Mouse (Mus musculus) intestine, embryonic 16.5 days (tissue): ENCODE measurements around the gene Ipo5. TPM values are rescaled to one million over a fixed set of nuclear protein-coding genes. Genes with fewer than 3 reads are reported as not detected.

Experiments used
- ATAC-seq: fragments of 200-750 bp; cut with Nextera tagmentation; 2 replicates; pipeline ENCODE4 v1.8.0; 2017; ENCODE audit warnings: moderate TSS enrichment, moderate library complexity
- H3K27ac ChIP-seq: fragments of 300-500 bp; sonication (generic); 2 replicates; pipeline ENCODE4 v1.5.1; 2014; ENCODE audit warnings: mild to moderate bottlenecking, low read length
- H3K27me3 ChIP-seq: fragments of 300-500 bp; sonication (generic); replicated peaks from 2 replicates; pipeline ENCODE4 v1.6.1; 2014; ENCODE audit warnings: low read length, control low read depth, mixed read lengths; ENCODE audit not compliant: control insufficient read depth, insufficient read depth
- H3K36me3 ChIP-seq: fragments of 300-500 bp; sonication (generic); 2 replicates; pipeline ENCODE4 v1.6.1; 2014; ENCODE audit warnings: low read length, control low read depth; ENCODE audit not compliant: control insufficient read depth, insufficient read depth
- H3K4me1 ChIP-seq: fragments of 300-500 bp; sonication (generic); 2 replicates; pipeline ENCODE4 v1.6.1; 2014; ENCODE audit warnings: low read length, control low read depth, mixed read lengths; ENCODE audit not compliant: control insufficient read depth, insufficient read depth
- H3K4me2 ChIP-seq: fragments of 300-500 bp; sonication (generic); 2 replicates; pipeline ENCODE4 v1.6.1; 2014; ENCODE audit warnings: low read depth, low read length, control low read depth
- H3K4me3 ChIP-seq: fragments of 300-500 bp; sonication (generic); 2 replicates; pipeline ENCODE4 v1.5.1; 2014; ENCODE audit warnings: mild to moderate bottlenecking, low read length
- H3K9ac ChIP-seq: fragments of 300-500 bp; sonication (generic); 2 replicates; pipeline ENCODE4 v1.6.1; 2014; ENCODE audit warnings: low read depth, low read length
- H3K9me3 ChIP-seq: fragments of 300-500 bp; sonication (generic); 2 replicates; pipeline ENCODE4 v1.6.1; 2016; ENCODE audit warnings: low read length, control low read depth; ENCODE audit not compliant: control insufficient read depth
- WGBS: fragments of 180-500 bp; shearing (Covaris S2); extraction: QIAGEN DNeasy Blood & Tissue Kit; methylation state at CpG from one replicate; pipeline ENCODE4 v1.1.7; 2014; 5-methylcytosine and 5-hydroxymethylcytosine counted together
- polyA plus RNA-seq: library from polyadenylated mRNA; unstranded; fragments of >200 nt; fragmentation: Nextera tagmentation; extraction: Ambion mirVana; gene quantifications from 2 replicates; pipeline ENCODE4 v1.2.1, GENCODE M21; 2015

The Ipo5 gene
- polyA plus RNA-seq, 1 experiment from 2014 or later = 67.7 TPM

DNA sequence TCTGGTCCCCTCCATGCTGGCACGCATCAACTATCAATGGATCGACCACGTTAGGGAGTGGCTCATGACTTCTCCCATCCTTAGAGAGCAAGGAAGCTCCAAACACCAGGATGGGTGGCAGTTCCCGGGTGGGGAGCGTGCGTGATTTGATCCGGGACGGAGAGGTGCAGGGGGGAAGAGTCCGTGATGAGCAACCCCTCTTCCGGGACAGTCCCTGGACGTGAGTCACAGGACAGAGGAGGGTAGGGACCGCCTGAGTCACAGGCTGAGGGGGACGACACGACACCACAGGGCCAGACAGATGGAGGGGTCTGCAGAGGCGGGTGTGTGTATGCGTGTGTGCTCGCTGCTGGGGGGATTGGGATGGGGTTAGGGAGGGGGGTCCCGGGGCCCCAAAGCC lies 704 bp upstream of the Ipo5 start:
- peak; percentile 75 for ATAC-seq
- WGBS = under 1% methylated on average over 17 of the region's 18 CpGs
- no peaks in the 10 kb centered on the region for H3K9me3 ChIP-seq
- no peaks in the 10 kb centered on the region for H3K27me3 ChIP-seq
- H3K4me2 ChIP-seq = peak overlapping the region; percentile 87
- peaks cover 12% of the 10 kb centered on the region; the same call in 1 of the 2 replicates for H3K4me1 ChIP-seq
- peak overlapping the region; percentile 69 for H3K4me3 ChIP-seq
- peak overlapping the region; percentile 84 for H3K9ac ChIP-seq
- H3K36me3 ChIP-seq = no peaks in the 10 kb centered on the region
- peak overlapping the region; percentile 65 for H3K27ac ChIP-seq

DNA sequence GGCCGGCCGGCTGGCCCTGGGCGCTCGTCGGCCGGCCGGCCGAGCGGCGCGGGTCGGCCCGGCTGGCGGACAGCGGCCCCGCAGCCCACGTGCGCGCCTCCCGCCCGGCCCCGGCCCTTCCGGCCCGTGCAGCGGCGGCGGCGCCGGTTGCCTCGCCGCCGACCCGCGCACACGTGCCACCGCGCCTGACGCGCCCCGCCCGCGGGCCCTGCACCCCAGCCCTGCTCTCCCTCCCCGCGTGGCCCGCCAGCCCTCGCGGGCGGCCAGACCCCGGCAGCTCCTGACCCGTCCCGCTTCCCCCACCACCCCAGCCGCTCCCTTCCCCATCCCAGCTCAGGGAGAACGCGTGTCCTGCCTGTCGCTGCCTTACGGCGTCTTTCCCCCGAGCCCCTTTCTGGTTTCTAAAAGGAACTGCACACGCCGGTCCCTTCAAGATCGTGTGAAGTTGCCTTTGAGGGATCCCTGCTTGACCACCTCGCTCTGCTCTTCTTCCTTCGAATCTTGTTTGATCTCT lies 421 bp downstream of the Ipo5 start:
- WGBS = under 1% methylated on average over 59 of the region's 63 CpGs
- ATAC-seq = peak; percentile 47
- Histone ChIP-seq H3K36me3 (no peaks in the 10 kb centered on the region), H3K4me1 (peaks cover 12% of the 10 kb centered on the region; the same call in 1 of the 2 replicates), H3K27ac (peak overlapping the region; percentile 94), H3K4me3 (peak overlapping the region; percentile 92), H3K4me2 (peak overlapping the region; percentile 68), H3K9ac (peak overlapping the region; percentile 85), H3K27me3 (no peaks in the 10 kb centered on the region), H3K9me3 (no peaks in the 10 kb centered on the region)

- Histone ChIP-seq H3K4me2 (peak overlapping the region; percentile 68), H3K9ac (peak overlapping the region; percentile 85), H3K36me3 (no peaks in the 10 kb centered on the region), H3K9me3 (no peaks in the 10 kb centered on the region), H3K4me1 (peaks cover 12% of the 10 kb centered on the region; the same call in 1 of the 2 replicates), H3K4me3 (peak overlapping the region; percentile 92), H3K27me3 (no peaks in the 10 kb centered on the region), H3K27ac (peak overlapping the region; percentile 94; the same call in 1 of the 2 replicates)
- WGBS = 9% methylated on average over 11 of the region's 11 CpGs
- no peak for ATAC-seq
Observed at GRCm38 (mm10) chr14:120912090-120912710, 1.2 kb downstream of the Ipo5 start.

GRCm38 (mm10) chr14:120912916-120913315 lies 1.9 kb downstream of the Ipo5 start:
- Histone ChIP-seq H3K4me3 (peak overlapping the region; percentile 92; the same call in 1 of the 2 replicates), H3K27me3 (no peaks in the 10 kb centered on the region)

GRCm38 (mm10) chr14:120921805-120922204 lies 10.8 kb downstream of the Ipo5 start:
- peaks cover 11% of the 10 kb centered on the region for H3K36me3 ChIP-seq
- 84% methylated on average over 4 of the region's 4 CpGs for WGBS
- no peak for ATAC-seq

More at GRCm38 (mm10) chr14:120912916-120913315, 1.9 kb downstream of the Ipo5 start:
- ATAC-seq = no peak
- H3K9me3 ChIP-seq = no peaks in the 10 kb centered on the region
- H3K4me2 ChIP-seq = peak overlapping the region; percentile 68
- no peak overlapping the region for H3K27ac ChIP-seq
- H3K4me1 ChIP-seq = peaks cover 12% of the 10 kb centered on the region; the same call in 1 of the 2 replicates
- H3K36me3 ChIP-seq = no peaks in the 10 kb centered on the region
- no peak overlapping the region for H3K9ac ChIP-seq
- WGBS = 32% methylated on average over 7 of the region's 7 CpGs

GRCm38 (mm10) chr14:120924044-120924443 lies 13.0 kb downstream of the Ipo5 start:
- Histone ChIP-seq H3K4me1 (no peaks in the 10 kb centered on the region), H3K4me2 (no peak overlapping the region), H3K27me3 (no peaks in the 10 kb centered on the region), H3K36me3 (peaks cover 12% of the 10 kb centered on the region), H3K27ac (no peak overlapping the region), H3K4me3 (no peak overlapping the region), H3K9ac (no peak overlapping the region), H3K9me3 (no peaks in the 10 kb centered on the region)
- WGBS = 93% methylated on average over 4 of the region's 4 CpGs
- no peak for ATAC-seq

More at GRCm38 (mm10) chr14:120921805-120922204, 10.8 kb downstream of the Ipo5 start:
- Histone ChIP-seq H3K27me3 (no peaks in the 10 kb centered on the region), H3K4me1 (no peaks in the 10 kb centered on the region), H3K4me3 (no peak overlapping the region), H3K27ac (no peak overlapping the region), H3K9ac (no peak overlapping the region), H3K9me3 (no peaks in the 10 kb centered on the region), H3K4me2 (no peak overlapping the region)

DNA sequence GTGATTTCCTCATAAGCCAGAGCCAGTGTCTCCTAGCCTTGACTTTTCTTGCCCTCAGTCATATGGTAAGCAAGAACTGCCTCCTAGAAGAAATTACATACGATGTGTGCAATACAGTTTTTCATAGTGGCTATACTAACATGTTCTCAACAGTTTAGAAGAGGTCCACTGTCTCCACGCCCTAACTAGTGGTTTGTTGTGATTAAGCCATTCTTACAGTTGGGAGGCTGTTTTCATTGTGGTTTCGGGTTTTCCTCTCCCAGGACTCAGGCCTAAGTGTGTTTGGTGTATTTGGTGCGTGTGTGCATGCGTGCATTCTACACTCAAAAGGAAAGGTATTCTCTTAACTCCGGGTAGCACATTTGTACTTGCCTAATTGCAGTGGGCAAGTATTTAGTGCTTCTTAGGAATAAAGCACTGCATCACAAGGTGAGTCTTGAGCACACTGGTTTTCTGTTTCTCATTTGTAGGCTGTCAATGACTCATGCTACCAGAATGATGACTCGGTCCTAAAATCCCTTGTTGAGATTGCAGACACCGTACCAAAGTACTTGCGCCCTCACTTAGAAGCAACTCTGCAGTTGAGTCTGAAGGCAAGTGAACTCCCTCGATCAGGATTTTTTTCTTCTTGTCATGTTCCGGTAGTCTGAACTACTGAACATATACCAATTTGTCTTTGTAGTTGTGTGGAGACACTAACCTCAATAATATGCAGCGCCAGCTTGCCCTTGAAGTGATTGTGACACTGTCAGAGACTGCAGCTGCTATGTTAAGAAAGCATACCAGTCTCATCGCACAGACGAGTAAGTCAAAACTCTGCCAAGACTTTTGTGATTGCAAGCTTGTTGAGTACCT lies 14.9 kb downstream of the Ipo5 start:
- H3K4me3 ChIP-seq = no peak overlapping the region
- ATAC-seq = no peak

DNA sequence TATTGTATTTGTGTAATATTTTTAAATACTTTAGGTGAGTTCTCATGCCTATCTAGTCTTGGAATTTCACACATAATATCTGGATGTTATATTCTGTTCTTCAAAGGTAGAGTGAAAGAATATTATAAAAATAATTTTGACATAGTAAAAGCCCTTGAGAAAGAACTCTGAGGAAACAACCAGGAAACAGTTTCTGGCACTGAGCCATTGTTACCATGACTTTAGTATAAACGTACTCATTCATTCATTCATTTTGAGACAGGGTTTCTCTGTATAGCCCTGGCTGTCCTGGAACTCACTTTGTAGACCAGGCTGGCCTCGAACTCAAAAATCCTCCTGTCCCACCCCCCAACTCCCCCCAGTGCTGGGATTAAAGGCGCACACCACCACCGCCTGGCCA lies 20.2 kb downstream of the Ipo5 start:
- ATAC-seq = no peak
- no peaks in the 10 kb centered on the region for H3K27me3 ChIP-seq
- no peak overlapping the region for H3K4me3 ChIP-seq
- no peak overlapping the region for H3K9ac ChIP-seq
- H3K36me3 ChIP-seq = peaks cover 20% of the 10 kb centered on the region
- H3K27ac ChIP-seq = no peak overlapping the region
- H3K4me2 ChIP-seq = no peak overlapping the region
- H3K9me3 ChIP-seq = no peaks in the 10 kb centered on the region
- WGBS = 78% methylated on average over 4 of the region's 4 CpGs
- no peaks in the 10 kb centered on the region for H3K4me1 ChIP-seq

More for the DNA sequence above, 14.9 kb downstream of the Ipo5 start:
- no peak overlapping the region for H3K27ac ChIP-seq
- H3K27me3 ChIP-seq = no peaks in the 10 kb centered on the region
- no peaks in the 10 kb centered on the region for H3K4me1 ChIP-seq
- peaks cover 12% of the 10 kb centered on the region for H3K36me3 ChIP-seq
- WGBS = 92% methylated on average over 14 of the region's 14 CpGs
- H3K9ac ChIP-seq = no peak overlapping the region
- no peaks in the 10 kb centered on the region for H3K9me3 ChIP-seq
- H3K4me2 ChIP-seq = no peak overlapping the region

DNA sequence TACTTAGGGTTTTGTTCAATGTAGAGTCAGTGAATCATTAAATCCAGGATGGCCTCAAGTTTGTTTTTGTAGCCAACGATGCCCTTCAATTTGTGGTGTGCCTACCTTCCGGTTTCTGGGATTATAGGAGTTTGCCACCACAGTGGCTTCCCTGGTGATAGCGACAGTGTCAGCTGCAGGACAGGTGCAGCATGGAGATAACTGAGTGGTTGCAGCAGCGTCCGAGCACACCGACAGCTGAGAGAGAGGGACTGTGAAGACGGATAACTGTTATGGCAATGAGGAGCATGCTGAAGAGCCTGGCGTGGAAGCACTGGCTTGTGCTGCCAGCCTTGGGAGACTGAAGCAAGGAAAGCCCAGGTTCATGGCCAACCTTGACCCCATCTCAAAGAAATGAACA lies 22.6 kb downstream of the Ipo5 start:
- Histone ChIP-seq H3K4me3 (no peak overlapping the region), H3K9me3 (no peaks in the 10 kb centered on the region), H3K4me2 (no peak overlapping the region), H3K36me3 (peaks cover 25% of the 10 kb centered on the region), H3K27ac (no peak overlapping the region), H3K9ac (no peak overlapping the region), H3K27me3 (no peaks in the 10 kb centered on the region), H3K4me1 (no peaks in the 10 kb centered on the region)
- 95% methylated on average over 8 of the region's 8 CpGs for WGBS
- no peak for ATAC-seq
